Mouse (Mus musculus) limb, embryonic 12.5 days (tissue): Measurements from ENCODE around the gene Cluh. TPM values are rescaled to one million over a fixed set of nuclear protein-coding genes. Genes with fewer than 3 reads are reported as not detected.
A peak's percentile ranks its signal among the peaks of the same experiment; 100 is the strongest.

Experiments
- ATAC-seq: fragments of 200-750 bp; cut with Nextera tagmentation; 2 replicates; pipeline ENCODE4 v1.8.0; 2017; ENCODE audit warnings: low read depth, moderate TSS enrichment; ENCODE audit not compliant: insufficient number of reproducible peaks, insufficient read depth, low FRiP score, low TSS enrichment
- H3K27ac ChIP-seq: fragments of 300-500 bp; sonication (generic); 2 replicates; pipeline ENCODE4 v1.5.1; 2016; ENCODE audit warnings: mild to moderate bottlenecking, moderate library complexity
- H3K27me3 ChIP-seq: fragments of 300-500 bp; sonication (generic); 2 replicates; pipeline ENCODE4 v1.6.1; 2016; ENCODE audit warnings: mild to moderate bottlenecking, moderate library complexity
- H3K36me3 ChIP-seq: fragments of 300-500 bp; sonication (generic); 2 replicates; pipeline ENCODE4 v1.6.1; 2016; ENCODE audit warnings: mild to moderate bottlenecking, moderate library complexity
- H3K4me1 ChIP-seq: fragments of 300-500 bp; sonication (generic); replicated peaks from 2 replicates; pipeline ENCODE4 v1.6.1; 2016
- H3K4me2 ChIP-seq: fragments of 300-500 bp; sonication (generic); 2 replicates; pipeline ENCODE4 v1.6.1; 2016; ENCODE audit warnings: mild to moderate bottlenecking, moderate library complexity
- H3K4me3 ChIP-seq: fragments of 300-500 bp; sonication (generic); replicated peaks from 2 replicates; pipeline ENCODE4 v1.5.1; 2016; ENCODE audit warnings: mild to moderate bottlenecking
- H3K9ac ChIP-seq: fragments of 300-500 bp; sonication (generic); replicated peaks from 2 replicates; pipeline ENCODE4 v1.6.1; 2016; ENCODE audit warnings: mild to moderate bottlenecking, moderate library complexity
- H3K9me3 ChIP-seq: fragments of 300-500 bp; sonication (generic); 2 replicates; pipeline ENCODE4 v1.6.1; 2016; ENCODE audit warnings: mild to moderate bottlenecking, moderate library complexity
- WGBS: fragments of 180-500 bp; shearing (Covaris S2); methylation state at CpG from one replicate; pipeline ENCODE4 v1.1.7; 2016; 5-methylcytosine and 5-hydroxymethylcytosine counted together
- polyA plus RNA-seq: library from polyadenylated mRNA; unstranded; fragments of >200 nt; fragmentation: Nextera tagmentation; extraction: Ambion mirVana; gene quantifications from 2 replicates; pipeline ENCODE4 v1.2.1, GENCODE M21; 2016

Cluh gene
- polyA plus RNA-seq, 1 experiment from 2014 or later: 22.5 TPM

GRCm38 (mm10) chr11:74649647-74650551, 604 bp downstream of the Cluh start:
- under 1% methylated on average over 53 of the region's 53 CpGs for WGBS
- no peaks in the 10 kb centered on the region for H3K27me3 ChIP-seq
- H3K9me3 ChIP-seq: no peaks in the 10 kb centered on the region
- H3K27ac ChIP-seq: peak overlapping the region; percentile 72
- peak overlapping the region; percentile 97 for H3K4me3 ChIP-seq
- H3K9ac ChIP-seq: peak overlapping the region; percentile 83
- 0 out of 2 replicates have a peak, but pooled peaks cover 4% of the 10 kb centered on the region for H3K36me3 ChIP-seq
- peaks cover 35% of the 10 kb centered on the region for H3K4me1 ChIP-seq
- peak overlapping the region; percentile 90 for H3K4me2 ChIP-seq
- peak; percentile 69 for ATAC-seq

- H3K36me3 ChIP-seq: 0 out of 2 replicates have a peak, but pooled peaks cover 4% of the 10 kb centered on the region
- 66% methylated on average over 4 of the region's 4 CpGs for WGBS
- H3K4me3 ChIP-seq: peak overlapping the region; percentile 97
- peak overlapping the region; percentile 90 for H3K4me2 ChIP-seq
- peak overlapping the region; percentile 83; the same call in 1 of the 2 replicates for H3K9ac ChIP-seq
- peaks cover 35% of the 10 kb centered on the region for H3K4me1 ChIP-seq
- no peaks in the 10 kb centered on the region for H3K27me3 ChIP-seq
- no peak for ATAC-seq
- no peaks in the 10 kb centered on the region for H3K9me3 ChIP-seq
- H3K27ac ChIP-seq: no peak overlapping the region
Measured at GRCm38 (mm10) chr11:74650576-74651100, 1.3 kb downstream of the Cluh start.

GRCm38 (mm10) chr11:74652791-74653191, 3.5 kb downstream of the Cluh start:
- WGBS: 88% methylated on average over 4 of the region's 4 CpGs

GRCm38 (mm10) chr11:74653385-74653784, 4.1 kb downstream of the Cluh start:
- no peak for ATAC-seq
- WGBS: 56% methylated on average over 6 of the region's 6 CpGs
- Histone ChIP-seq H3K36me3 (peaks cover 24% of the 10 kb centered on the region), H3K9ac (no peak overlapping the region), H3K4me1 (peaks cover 35% of the 10 kb centered on the region), H3K27ac (no peak overlapping the region), H3K9me3 (0 out of 2 replicates have a peak, but pooled peaks cover 6% of the 10 kb centered on the region), H3K4me2 (no peak overlapping the region), H3K4me3 (no peak overlapping the region), H3K27me3 (no peaks in the 10 kb centered on the region)

More at GRCm38 (mm10) chr11:74652791-74653191, 3.5 kb downstream of the Cluh start:
- no peak for ATAC-seq
- Histone ChIP-seq H3K4me2 (no peak overlapping the region), H3K9me3 (no peaks in the 10 kb centered on the region), H3K36me3 (peaks cover 18% of the 10 kb centered on the region), H3K4me3 (no peak overlapping the region), H3K27ac (no peak overlapping the region), H3K9ac (no peak overlapping the region), H3K27me3 (no peaks in the 10 kb centered on the region), H3K4me1 (peaks cover 35% of the 10 kb centered on the region)

- H3K27me3 ChIP-seq: no peaks in the 10 kb centered on the region
- 91% methylated on average over 3 of the region's 3 CpGs for WGBS
- no peak overlapping the region for H3K9ac ChIP-seq
- H3K27ac ChIP-seq: no peak overlapping the region
- H3K4me3 ChIP-seq: no peak overlapping the region
- no peak overlapping the region for H3K4me2 ChIP-seq
- H3K36me3 ChIP-seq: peaks cover 49% of the 10 kb centered on the region
- ATAC-seq: no peak
- 0 out of 2 replicates have a peak, but pooled peaks cover 7% of the 10 kb centered on the region for H3K9me3 ChIP-seq
- H3K4me1 ChIP-seq: peaks cover 23% of the 10 kb centered on the region
Measured at GRCm38 (mm10) chr11:74655941-74656340, 6.6 kb downstream of the Cluh start.

GRCm38 (mm10) chr11:74660336-74660735, 11.0 kb downstream of the Cluh start:
- no peak for ATAC-seq
- WGBS: 93% methylated on average over 13 of the region's 13 CpGs
- no peak overlapping the region for H3K4me3 ChIP-seq

GRCm38 (mm10) chr11:74661641-74662040, 12.3 kb downstream of the Cluh start:
- H3K4me2 ChIP-seq: no peak overlapping the region
- ATAC-seq: no peak
- no peak overlapping the region for H3K9ac ChIP-seq
- H3K4me3 ChIP-seq: no peak overlapping the region
- H3K27ac ChIP-seq: no peak overlapping the region
- H3K36me3 ChIP-seq: peaks cover 98% of the 10 kb centered on the region
- 92% methylated on average over 19 of the region's 19 CpGs for WGBS
- 0 out of 2 replicates have a peak, but pooled peaks cover 7% of the 10 kb centered on the region for H3K9me3 ChIP-seq
- H3K27me3 ChIP-seq: no peaks in the 10 kb centered on the region
- H3K4me1 ChIP-seq: no peaks in the 10 kb centered on the region

More at GRCm38 (mm10) chr11:74660336-74660735, 11.0 kb downstream of the Cluh start:
- H3K36me3 ChIP-seq: peaks cover 90% of the 10 kb centered on the region
- H3K4me1 ChIP-seq: no peaks in the 10 kb centered on the region
- no peak overlapping the region for H3K27ac ChIP-seq
- H3K9ac ChIP-seq: no peak overlapping the region
- H3K27me3 ChIP-seq: no peaks in the 10 kb centered on the region
- no peak overlapping the region for H3K4me2 ChIP-seq
- 0 out of 2 replicates have a peak, but pooled peaks cover 7% of the 10 kb centered on the region for H3K9me3 ChIP-seq

- H3K4me1 ChIP-seq: no peaks in the 10 kb centered on the region
- no peak for ATAC-seq
- no peak overlapping the region for H3K9ac ChIP-seq
- no peak overlapping the region for H3K4me2 ChIP-seq
- H3K36me3 ChIP-seq: peaks cover 100% of the 10 kb centered on the region
- 91% methylated on average over 6 of the region's 6 CpGs for WGBS
- no peaks in the 10 kb centered on the region for H3K27me3 ChIP-seq
- H3K4me3 ChIP-seq: no peak overlapping the region
- no peak overlapping the region for H3K27ac ChIP-seq
- H3K9me3 ChIP-seq: 0 out of 2 replicates have a peak, but pooled peaks cover 7% of the 10 kb centered on the region
Measured at GRCm38 (mm10) chr11:74662221-74662620, 12.9 kb downstream of the Cluh start.

- no peak overlapping the region for H3K4me2 ChIP-seq
- ATAC-seq: no peak
- H3K9me3 ChIP-seq: no peaks in the 10 kb centered on the region
- peaks cover 100% of the 10 kb centered on the region for H3K36me3 ChIP-seq
- no peaks in the 10 kb centered on the region for H3K4me1 ChIP-seq
- no peak overlapping the region for H3K9ac ChIP-seq
- no peak overlapping the region for H3K27ac ChIP-seq
- H3K27me3 ChIP-seq: no peaks in the 10 kb centered on the region
- no peak overlapping the region for H3K4me3 ChIP-seq
- 85% methylated on average over 3 of the region's 3 CpGs for WGBS
Measured at GRCm38 (mm10) chr11:74664279-74664678, 15.0 kb downstream of the Cluh start.

GRCm38 (mm10) chr11:74664906-74665305, 15.6 kb downstream of the Cluh start:
- H3K27ac ChIP-seq: no peak overlapping the region
- no peak overlapping the region for H3K4me2 ChIP-seq
- H3K36me3 ChIP-seq: peaks cover 100% of the 10 kb centered on the region
- no peaks in the 10 kb centered on the region for H3K4me1 ChIP-seq
- 88% methylated on average over 8 of the region's 8 CpGs for WGBS
- H3K9me3 ChIP-seq: no peaks in the 10 kb centered on the region
- H3K27me3 ChIP-seq: no peaks in the 10 kb centered on the region
- no peak for ATAC-seq
- H3K9ac ChIP-seq: no peak overlapping the region; the same call in 1 of the 2 replicates
- H3K4me3 ChIP-seq: no peak overlapping the region

GRCm38 (mm10) chr11:74665631-74666283, 16.5 kb downstream of the Cluh start:
- no peaks in the 10 kb centered on the region for H3K4me1 ChIP-seq
- H3K9me3 ChIP-seq: no peaks in the 10 kb centered on the region
- no peak for ATAC-seq
- H3K27me3 ChIP-seq: no peaks in the 10 kb centered on the region
- WGBS: 93% methylated on average over 17 of the region's 17 CpGs
- no peak overlapping the region for H3K9ac ChIP-seq
- H3K4me2 ChIP-seq: no peak overlapping the region
- H3K4me3 ChIP-seq: no peak overlapping the region
- peaks cover 98% of the 10 kb centered on the region for H3K36me3 ChIP-seq
- H3K27ac ChIP-seq: no peak overlapping the region
